Mouse (Mus musculus): ENCODE results near the gene Eya4. TPM values are rescaled to one million over a fixed set of nuclear protein-coding genes. Genes with fewer than 3 reads are reported as not detected.

Gene Eya4
- polyA plus RNA-seq, 1 experiment from 2014 or later, result 0.21 TPM

GRCm38 (mm10) chr10:23076691-23077385, 273.7 kb downstream of the Eya4 start:
- peak; percentile 57; the same call in 1 of the 2 replicates for ATAC-seq (ENCODE audit: low read depth)
- Histone ChIP-seq H3K9me3 (ENCODE audit: control insufficient read depth, low read length) (no peaks in the 10 kb centered on the region), H3K4me2 (ENCODE audit: low read depth, low read length) (peak overlapping the region; percentile 34), H3K36me3 (ENCODE audit: control insufficient read depth, insufficient read depth, low read length) (no peaks in the 10 kb centered on the region), H3K4me1 (ENCODE audit: control insufficient read depth, insufficient read depth, low read length) (no peaks in the 10 kb centered on the region), H3K27me3 (ENCODE audit: control insufficient read depth, insufficient read depth, low read length) (no peaks in the 10 kb centered on the region), H3K9ac (replicated peaks; ENCODE audit: low read depth, low read length) (no peak overlapping the region), H3K4me3 (ENCODE audit: low read depth, low read length) (peak overlapping the region; percentile 2; the same call in 1 of the 2 replicates), H3K27ac (ENCODE audit: low read depth, low read length) (no peak overlapping the region)
- 31% methylated on average over 21 of the region's 21 CpGs for WGBS

- H3K4me2 ChIP-seq (ENCODE audit: low read depth, low read length), result no peak overlapping the region
- H3K9me3 ChIP-seq (ENCODE audit: control insufficient read depth, low read length), result no peaks in the 10 kb centered on the region
- H3K9ac ChIP-seq (replicated peaks; ENCODE audit: low read depth, low read length), result no peak overlapping the region
- ATAC-seq (ENCODE audit: low read depth), result no peak
- H3K27me3 ChIP-seq (ENCODE audit: control insufficient read depth, insufficient read depth, low read length), result no peaks in the 10 kb centered on the region
- H3K36me3 ChIP-seq (ENCODE audit: control insufficient read depth, insufficient read depth, low read length), result no peaks in the 10 kb centered on the region
- no peak overlapping the region for H3K27ac ChIP-seq (ENCODE audit: low read depth, low read length)
- H3K4me3 ChIP-seq (ENCODE audit: low read depth, low read length), result no peak overlapping the region
- whole genome bisulfite sequencing, result 65% methylated on average over 2 of the region's 2 CpGs
- H3K4me1 ChIP-seq (ENCODE audit: control insufficient read depth, insufficient read depth, low read length), result no peaks in the 10 kb centered on the region
Measured at GRCm38 (mm10) chr10:23073431-23073830, 277.2 kb downstream of the Eya4 start.

- Histone ChIP-seq H3K36me3 (ENCODE audit: control insufficient read depth, insufficient read depth, low read length) (no peaks in the 10 kb centered on the region), H3K4me2 (ENCODE audit: low read depth, low read length) (no peak overlapping the region), H3K4me3 (ENCODE audit: low read depth, low read length) (no peak overlapping the region), H3K27ac (ENCODE audit: low read depth, low read length) (no peak overlapping the region), H3K4me1 (ENCODE audit: control insufficient read depth, insufficient read depth, low read length) (no peaks in the 10 kb centered on the region), H3K9ac (replicated peaks; ENCODE audit: low read depth, low read length) (no peak overlapping the region), H3K27me3 (ENCODE audit: control insufficient read depth, insufficient read depth, low read length) (no peaks in the 10 kb centered on the region), H3K9me3 (ENCODE audit: control insufficient read depth, low read length) (no peaks in the 10 kb centered on the region)
- no peak for ATAC-seq (ENCODE audit: low read depth)
- 60% methylated on average over 6 of the region's 6 CpGs for WGBS
Measured at GRCm38 (mm10) chr10:23063637-23064036, 286.9 kb downstream of the Eya4 start.

GRCm38 (mm10) chr10:23062719-23063118, 287.9 kb downstream of the Eya4 start:
- Histone ChIP-seq H3K4me1 (ENCODE audit: control insufficient read depth, insufficient read depth, low read length) (no peaks in the 10 kb centered on the region), H3K27ac (ENCODE audit: low read depth, low read length) (no peak overlapping the region), H3K9me3 (ENCODE audit: control insufficient read depth, low read length) (no peaks in the 10 kb centered on the region), H3K4me2 (ENCODE audit: low read depth, low read length) (no peak overlapping the region), H3K4me3 (ENCODE audit: low read depth, low read length) (no peak overlapping the region), H3K27me3 (ENCODE audit: control insufficient read depth, insufficient read depth, low read length) (no peaks in the 10 kb centered on the region), H3K36me3 (ENCODE audit: control insufficient read depth, insufficient read depth, low read length) (no peaks in the 10 kb centered on the region), H3K9ac (replicated peaks; ENCODE audit: low read depth, low read length) (no peak overlapping the region)
- ATAC-seq (ENCODE audit: low read depth), result no peak
- WGBS, result 89% methylated on average over 5 of the region's 5 CpGs

GRCm38 (mm10) chr10:23060694-23061060, 289.9 kb downstream of the Eya4 start:
- no peak overlapping the region for H3K9ac ChIP-seq (replicated peaks; ENCODE audit: low read depth, low read length)
- WGBS, result 82% methylated on average over 3 of the region's 3 CpGs
- no peak overlapping the region for H3K4me3 ChIP-seq (ENCODE audit: low read depth, low read length)
- no peak overlapping the region for H3K4me2 ChIP-seq (ENCODE audit: low read depth, low read length)
- H3K9me3 ChIP-seq (ENCODE audit: control insufficient read depth, low read length), result no peaks in the 10 kb centered on the region
- no peak for ATAC-seq (ENCODE audit: low read depth)
- H3K36me3 ChIP-seq (ENCODE audit: control insufficient read depth, insufficient read depth, low read length), result no peaks in the 10 kb centered on the region
- H3K4me1 ChIP-seq (ENCODE audit: control insufficient read depth, insufficient read depth, low read length), result no peaks in the 10 kb centered on the region
- no peak overlapping the region for H3K27ac ChIP-seq (ENCODE audit: low read depth, low read length)
- no peaks in the 10 kb centered on the region for H3K27me3 ChIP-seq (ENCODE audit: control insufficient read depth, insufficient read depth, low read length)

GRCm38 (mm10) chr10:23060041-23060693, 290.4 kb downstream of the Eya4 start:
- ATAC-seq (ENCODE audit: low read depth), result no peak
- Histone ChIP-seq H3K27ac (ENCODE audit: low read depth, low read length) (no peak overlapping the region), H3K4me2 (ENCODE audit: low read depth, low read length) (no peak overlapping the region), H3K27me3 (ENCODE audit: control insufficient read depth, insufficient read depth, low read length) (no peaks in the 10 kb centered on the region), H3K36me3 (ENCODE audit: control insufficient read depth, insufficient read depth, low read length) (no peaks in the 10 kb centered on the region), H3K9ac (replicated peaks; ENCODE audit: low read depth, low read length) (no peak overlapping the region), H3K4me1 (ENCODE audit: control insufficient read depth, insufficient read depth, low read length) (no peaks in the 10 kb centered on the region), H3K9me3 (ENCODE audit: control insufficient read depth, low read length) (no peaks in the 10 kb centered on the region), H3K4me3 (ENCODE audit: low read depth, low read length) (no peak overlapping the region)
- 87% methylated on average over 5 of the region's 5 CpGs for WGBS

- H3K27me3 ChIP-seq (ENCODE audit: control insufficient read depth, insufficient read depth, low read length), result no peaks in the 10 kb centered on the region
- no peak for ATAC-seq (ENCODE audit: low read depth)
- WGBS, result 85% methylated on average over 8 of the region's 8 CpGs
- H3K4me2 ChIP-seq (ENCODE audit: low read depth, low read length), result no peak overlapping the region
- no peaks in the 10 kb centered on the region for H3K4me1 ChIP-seq (ENCODE audit: control insufficient read depth, insufficient read depth, low read length)
- no peak overlapping the region for H3K4me3 ChIP-seq (ENCODE audit: low read depth, low read length)
- H3K27ac ChIP-seq (ENCODE audit: low read depth, low read length), result no peak overlapping the region
- H3K9ac ChIP-seq (replicated peaks; ENCODE audit: low read depth, low read length), result no peak overlapping the region
- H3K36me3 ChIP-seq (ENCODE audit: control insufficient read depth, insufficient read depth, low read length), result no peaks in the 10 kb centered on the region
- H3K9me3 ChIP-seq (ENCODE audit: control insufficient read depth, low read length), result no peaks in the 10 kb centered on the region
Measured at GRCm38 (mm10) chr10:23053379-23053915, 297.1 kb downstream of the Eya4 start.

Data from neural tube, embryonic 14.5 days (tissue).